Mouse (Mus musculus) heart, adult 8-10 months (tissue): Measurements from ENCODE around the gene Ppard. TPM values are rescaled to one million over a fixed set of nuclear protein-coding genes. Genes with fewer than 3 reads are reported as not detected.

Experiments used
- DNase-seq: peaks from one replicate; pipeline ENCODE4 v3.0.0; 2022; ENCODE audit warnings: low spot score
- total RNA-seq, 4 experiments: library from RNA; stranded (reverse); gene quantifications; 2 replicates each; pipeline ENCODE4 v1.2.4; 2022

The Ppard gene
- total RNA-seq, 4 experiments from 2014 or later, result 32.4 to 33.8 (median 33.1) TPM

GRCm38 (mm10) chr17:28283199-28283598 lies 50.7 kb downstream of the Ppard start:
- no peak for DNase-seq

GRCm38 (mm10) chr17:28286133-28286532 lies 53.6 kb downstream of the Ppard start:
- DNase-seq, result no peak

- no peak for DNase-seq
These were observed 54.5 kb downstream of the Ppard start for GRCm38 (mm10) chr17:28286964-28287363.

- DNase-seq, result no peak
These were observed 55.1 kb downstream of the Ppard start for GRCm38 (mm10) chr17:28287578-28287977.

GRCm38 (mm10) chr17:28287980-28288379 lies 55.5 kb downstream of the Ppard start:
- DNase-seq, result no peak

- DNase-seq, result no peak
These were observed 57.8 kb downstream of the Ppard start for GRCm38 (mm10) chr17:28290262-28290661.

GRCm38 (mm10) chr17:28290671-28291070 lies 58.2 kb downstream of the Ppard start:
- no peak for DNase-seq

GRCm38 (mm10) chr17:28291346-28291745 lies 58.8 kb downstream of the Ppard start:
- DNase-seq, result no peak

- no peak for DNase-seq
These were observed 61.2 kb downstream of the Ppard start for GRCm38 (mm10) chr17:28293716-28294115.

- DNase-seq, result no peak
These were observed 62.2 kb downstream of the Ppard start for GRCm38 (mm10) chr17:28294449-28295333.

- DNase-seq, result no peak
These were observed 66.4 kb downstream of the Ppard start for GRCm38 (mm10) chr17:28298888-28299287.

GRCm38 (mm10) chr17:28299669-28300320 lies 67.3 kb downstream of the Ppard start:
- DNase-seq, result no peak

GRCm38 (mm10) chr17:28300323-28300722 lies 67.8 kb downstream of the Ppard start:
- no peak for DNase-seq

- no peak for DNase-seq
These were observed 68.3 kb downstream of the Ppard start for GRCm38 (mm10) chr17:28300850-28301249.

- DNase-seq, result no peak
These were observed 72.7 kb downstream of the Ppard start for GRCm38 (mm10) chr17:28305172-28305571.

GRCm38 (mm10) chr17:28308297-28309195 lies 76.0 kb downstream of the Ppard start:
- DNase-seq, result peak; percentile 92

GRCm38 (mm10) chr17:28310831-28311230 lies 78.3 kb downstream of the Ppard start:
- no peak for DNase-seq

- no peak for DNase-seq
These were observed 79.0 kb downstream of the Ppard start for GRCm38 (mm10) chr17:28311366-28312132.

GRCm38 (mm10) chr17:28312232-28313211 lies 80.0 kb downstream of the Ppard start:
- no peak for DNase-seq
